Mouse (Mus musculus): ENCODE measurements around the gene Lnx1.

Lnx1 gene

DNA sequence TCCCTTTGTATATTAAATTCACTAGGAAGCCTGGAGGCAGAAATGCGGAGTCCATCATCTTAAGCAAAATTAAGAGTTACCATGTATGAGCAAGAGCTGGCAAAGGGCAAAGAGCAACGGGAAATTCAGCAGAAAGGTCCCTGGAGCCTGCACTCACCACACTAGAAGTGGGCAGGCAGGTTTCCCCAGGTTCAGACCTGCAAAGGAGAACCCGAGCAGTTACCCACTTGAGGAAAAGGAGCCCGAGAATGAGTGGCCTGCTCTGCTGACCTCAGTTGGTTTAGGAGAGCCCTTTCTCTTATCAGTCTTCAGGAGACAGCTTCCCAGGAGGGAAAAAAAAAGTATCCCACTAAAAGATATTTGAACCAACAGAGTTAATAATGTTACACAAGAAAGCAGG is 99.4 kb downstream of the Lnx1 start:
- no peak for DNase-seq (ENCODE audit: low read depth, low spot score)

- DNase-seq (ENCODE audit: low read depth, low spot score) = no peak
These were observed 100.3 kb downstream of the Lnx1 start for GRCm38 (mm10) chr5:74602371-74602770.

DNA sequence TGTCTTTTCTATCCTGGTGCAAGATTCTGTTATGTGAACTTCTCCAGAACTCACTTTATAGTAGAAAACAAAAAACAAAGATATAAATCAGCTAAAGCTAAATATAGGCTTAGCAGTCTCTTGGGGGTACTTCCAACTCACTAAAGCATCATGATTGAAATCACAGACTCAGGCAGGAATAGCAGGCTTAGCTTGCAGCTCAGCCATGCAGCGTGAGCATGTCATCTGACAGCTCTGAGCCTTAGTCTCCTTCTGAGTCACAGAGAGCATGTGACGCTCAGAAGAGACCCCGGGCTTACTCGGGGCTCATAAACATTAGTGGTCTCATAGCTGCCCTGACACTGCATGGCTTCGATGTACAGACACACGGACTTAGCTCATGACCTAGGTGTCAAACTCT is 100.7 kb downstream of the Lnx1 start:
- no peak for DNase-seq (ENCODE audit: low read depth, low spot score)

DNA sequence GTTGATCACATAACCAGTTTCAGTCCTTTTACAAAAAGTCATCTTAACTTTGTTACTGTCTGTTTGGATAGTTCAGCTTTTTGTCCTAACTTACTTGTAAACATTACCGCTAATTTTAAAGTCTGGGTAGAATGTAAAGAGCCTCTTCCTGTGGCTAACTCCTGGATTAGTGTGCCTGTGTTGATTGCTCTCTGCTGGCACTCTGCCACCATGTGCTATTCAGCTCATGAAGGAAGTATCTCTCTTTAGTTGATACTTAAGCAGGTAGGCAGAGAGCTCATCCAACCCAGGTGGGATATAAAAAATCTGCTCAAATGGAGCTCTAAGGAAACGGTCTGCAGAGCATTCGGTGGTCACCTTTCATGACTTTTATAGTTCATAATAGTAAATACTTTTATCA is 101.5 kb downstream of the Lnx1 start:
- no peak for DNase-seq (ENCODE audit: low read depth, low spot score)

- no peak for DNase-seq (ENCODE audit: low read depth, low spot score)
These were observed 102.7 kb downstream of the Lnx1 start for GRCm38 (mm10) chr5:74600010-74600409.

DNA sequence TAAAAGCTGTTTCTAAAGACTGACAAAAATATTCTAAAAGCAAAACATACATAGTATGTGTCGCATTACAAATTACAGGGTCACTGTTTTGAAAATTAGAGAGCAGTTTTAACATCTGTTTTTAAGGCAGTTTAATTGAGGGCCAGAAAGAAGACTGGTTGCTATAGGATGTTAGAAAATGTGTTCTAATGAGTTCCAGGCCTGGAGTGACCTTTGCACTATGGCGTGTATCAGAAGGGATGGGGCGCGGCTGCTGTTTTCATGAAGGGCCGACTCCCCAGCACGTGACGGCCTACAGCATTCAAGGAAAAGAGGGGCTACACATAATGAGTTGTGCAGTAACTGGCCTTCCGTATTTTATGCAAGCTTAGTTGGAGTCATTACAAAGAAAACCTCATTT is 109.6 kb downstream of the Lnx1 start:
- no peak for DNase-seq (ENCODE audit: low read depth, low spot score)

DNA sequence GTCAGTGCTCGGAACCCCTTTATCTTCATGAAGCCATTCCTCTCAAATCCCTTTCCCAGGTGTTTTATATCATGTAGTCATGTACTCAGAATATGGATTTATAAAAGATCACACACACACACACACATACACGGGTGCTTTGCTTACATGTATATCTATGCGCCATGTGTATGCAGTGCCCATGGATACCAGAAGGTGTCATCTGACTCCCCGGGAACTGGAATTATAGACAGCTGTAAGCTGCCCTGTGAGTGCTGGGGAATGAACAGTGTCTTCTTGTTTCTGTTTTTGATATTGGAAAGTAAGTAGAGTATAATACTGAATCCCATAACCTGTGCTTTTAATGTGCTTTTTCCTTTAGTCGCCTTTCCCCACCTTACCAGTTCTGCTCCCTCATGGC is 111.3 kb downstream of the Lnx1 start:
- DNase-seq (ENCODE audit: low read depth, low spot score) = no peak

GRCm38 (mm10) chr5:74589133-74589532 is 113.6 kb downstream of the Lnx1 start:
- DNase-seq (ENCODE audit: low read depth, low spot score) = no peak

DNA sequence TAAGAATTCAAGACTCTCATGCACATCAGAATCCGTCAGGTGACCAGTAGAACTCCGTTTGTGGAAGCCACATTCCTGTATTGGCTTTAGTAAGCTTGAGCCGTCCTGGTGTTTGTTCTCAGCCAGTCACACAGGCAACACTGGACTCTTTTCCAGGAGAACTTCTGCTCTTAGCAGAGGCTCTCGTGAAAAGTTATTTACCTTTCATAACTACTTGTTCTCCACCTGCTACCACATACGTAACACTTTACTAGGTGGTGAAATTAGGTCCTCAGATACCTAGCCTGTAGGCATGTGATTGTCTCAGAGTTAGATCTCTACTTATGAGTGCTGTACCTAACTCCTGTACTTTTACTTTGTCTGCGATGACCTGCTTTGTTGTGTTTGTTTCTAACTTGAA is 130.9 kb downstream of the Lnx1 start:
- no peak for DNase-seq (ENCODE audit: low read depth, low spot score)

GRCm38 (mm10) chr5:74561151-74561550 is 141.6 kb downstream of the Lnx1 start:
- no peak for DNase-seq (ENCODE audit: low read depth, low spot score)

- DNase-seq (ENCODE audit: low read depth, low spot score) = no peak
These were observed 153.1 kb downstream of the Lnx1 start for GRCm38 (mm10) chr5:74549566-74549965.

GRCm38 (mm10) chr5:74545606-74546005 is 157.1 kb downstream of the Lnx1 start:
- DNase-seq (ENCODE audit: low read depth, low spot score) = no peak

Measured in WW6 (cell line).